8 mouse cellular contexts compared by ENCODE assay signal in the genomic region with DNA sequence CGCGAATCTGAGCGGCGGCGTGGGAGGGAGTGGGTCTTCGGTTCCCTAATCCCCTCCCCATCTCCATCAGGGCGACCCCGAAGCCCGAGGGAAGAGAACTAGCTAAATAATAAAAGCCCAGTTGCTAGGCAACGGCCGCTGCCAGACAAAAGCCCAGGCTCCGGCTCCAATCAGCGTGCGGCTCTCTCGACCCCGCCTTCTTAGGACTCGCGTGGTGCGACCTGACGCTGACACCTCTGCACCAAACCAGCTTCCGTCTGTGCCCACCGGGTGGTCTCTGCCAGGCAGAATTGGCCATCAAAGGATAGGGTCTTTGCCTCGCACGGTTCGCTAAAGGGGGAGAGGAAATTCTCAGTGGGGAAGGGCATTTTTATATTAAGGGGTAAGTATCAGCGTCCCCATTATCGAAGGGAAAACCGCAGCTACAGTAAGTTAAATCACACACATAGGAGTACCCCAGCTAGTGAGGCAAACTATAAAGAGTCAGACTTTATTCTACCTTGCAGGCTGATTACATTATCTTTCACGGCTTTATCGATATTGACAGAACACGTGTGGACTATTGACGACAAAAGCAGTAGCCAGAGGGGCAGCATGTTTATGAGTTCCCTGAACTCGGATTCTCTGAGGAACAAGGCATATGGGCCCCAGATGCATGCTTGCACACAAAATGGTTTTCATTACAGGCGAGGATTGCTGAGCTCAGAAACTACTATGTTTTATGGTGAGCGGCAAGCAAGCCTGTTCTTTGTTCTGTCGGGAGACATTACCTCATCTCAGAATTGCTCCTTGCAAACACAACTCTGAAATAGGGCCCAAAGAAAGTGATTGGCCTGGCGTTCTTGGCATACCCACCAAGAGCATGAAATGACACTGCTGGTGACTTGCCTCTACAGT. TPM values are rescaled to one million over a fixed set of nuclear protein-coding genes. Genes with fewer than 3 reads are reported as not detected.
DNase-seq lines count a peak whose midpoint lies in the region; ATAC-seq and TF ChIP-seq lines count a peak whose summit lies in the region.

A gene (plus strand): TSS at position 183 of the 897 bp plus-strand sequence.

- H3K36me3 ChIP-seq in E14TG2a.4 (ENCODE audit: insufficient read depth, low read length), result no peaks in the 10 kb centered on the region
- H3K36me3 ChIP-seq in forebrain, embryonic 13.5 days (ENCODE audit: poor library complexity, severe bottlenecking), result no peaks in the 10 kb centered on the region
- no peaks in the 10 kb centered on the region for H3K36me3 ChIP-seq in heart, postnatal 0 days (replicated peaks; ENCODE audit: control insufficient read depth, insufficient read depth, low read length)
- H3K36me3 ChIP-seq in liver, embryonic 14.5 days (replicated peaks; ENCODE audit: control insufficient read depth, insufficient read depth, low read depth), result no peaks in the 10 kb centered on the region
- no peaks in the 10 kb centered on the region for H3K36me3 ChIP-seq in neural tube, embryonic 11.5 days (ENCODE audit: control insufficient read depth, insufficient read depth, low read length)
- no peaks in the 10 kb centered on the region for H3K36me3 ChIP-seq in stomach, embryonic 16.5 days (ENCODE audit: control insufficient read depth, insufficient read depth, low read length)

- peaks cover 67% of the 10 kb centered on the region for H3K4me1 ChIP-seq in E14TG2a.4 (replicated peaks; ENCODE audit: low read depth, low read length)
- H3K4me1 ChIP-seq in forebrain, embryonic 13.5 days, result peaks cover 40% of the 10 kb centered on the region
- peaks cover 7% of the 10 kb centered on the region; the same call in 1 of the 2 replicates for H3K4me1 ChIP-seq in heart, postnatal 0 days (ENCODE audit: control insufficient read depth, insufficient read depth)
- peaks cover 0 to 12% of the 10 kb centered on the region in 2 experiments; a peak in 2 of 4 replicates for H3K4me1 ChIP-seq in liver, embryonic 14.5 days (replicated peaks; ENCODE audit: control insufficient read depth in 2 of 2, insufficient read depth in 2 of 2, low read length in 1 of 2)
- peaks cover 14% of the 10 kb centered on the region for H3K4me1 ChIP-seq in neural tube, embryonic 11.5 days (ENCODE audit: control insufficient read depth, insufficient read depth, low read length)
- H3K4me1 ChIP-seq in stomach, embryonic 16.5 days (ENCODE audit: control insufficient read depth, insufficient read depth, low read length), result peaks cover 11% of the 10 kb centered on the region; the same call in 1 of the 2 replicates

- H3K9me3 ChIP-seq in E14TG2a.4 (ENCODE audit: low read length), result no peaks in the 10 kb centered on the region
- no peaks in the 10 kb centered on the region for H3K9me3 ChIP-seq in forebrain, embryonic 13.5 days (replicated peaks)
- no peaks in the 10 kb centered on the region for H3K9me3 ChIP-seq in heart, postnatal 0 days (replicated peaks; ENCODE audit: control insufficient read depth, low read length)
- H3K9me3 ChIP-seq in liver, embryonic 14.5 days (ENCODE audit: control insufficient read depth, low read length), result no peaks in the 10 kb centered on the region
- H3K9me3 ChIP-seq in neural tube, embryonic 11.5 days (ENCODE audit: control insufficient read depth, low read length), result no peaks in the 10 kb centered on the region
- H3K9me3 ChIP-seq in stomach, embryonic 16.5 days (replicated peaks; ENCODE audit: control insufficient read depth, low read length), result no peaks in the 10 kb centered on the region

- H3K27ac ChIP-seq in forebrain, embryonic 13.5 days, result peak within 1 kb of the TSS; percentile 99
- H3K27ac ChIP-seq in heart, postnatal 0 days (ENCODE audit: low read depth), result peak within 1 kb of the TSS; percentile 97
- no peak within 1 kb of the TSS for H3K27ac ChIP-seq in liver, embryonic 14.5 days
- H3K27ac ChIP-seq in neural tube, embryonic 11.5 days (ENCODE audit: low read depth, low read length), result peak within 1 kb of the TSS; percentile 99
- peak within 1 kb of the TSS; percentile 93 for H3K27ac ChIP-seq in stomach, embryonic 16.5 days (ENCODE audit: low read length)

- no peaks in the 10 kb centered on the region for H3K27me3 ChIP-seq in E14TG2a.4 (ENCODE audit: insufficient read depth, low read length)
- no peaks in the 10 kb centered on the region for H3K27me3 ChIP-seq in forebrain, embryonic 13.5 days
- H3K27me3 ChIP-seq in heart, postnatal 0 days (ENCODE audit: control insufficient read depth, insufficient read depth, low read length), result no peaks in the 10 kb centered on the region
- no peaks in the 10 kb centered on the region; the same call in 1 of the 2 replicates for H3K27me3 ChIP-seq in liver, embryonic 14.5 days (ENCODE audit: control insufficient read depth, insufficient read depth, low read length)
- H3K27me3 ChIP-seq in neural tube, embryonic 11.5 days (ENCODE audit: control insufficient read depth, insufficient read depth, low read length), result no peaks in the 10 kb centered on the region
- H3K27me3 ChIP-seq in stomach, embryonic 16.5 days (ENCODE audit: control insufficient read depth, insufficient read depth, low read length), result no peaks in the 10 kb centered on the region

- no peak for TF ChIP-seq EP300 in heart, postnatal 0 days (IDR thresholded peaks at IDR 0.05; ENCODE audit: low read depth)
- no peak for TF ChIP-seq EP300 in liver, embryonic 14.5 days (IDR thresholded peaks at IDR 0.05; ENCODE audit: low read depth)

- H3K4me2 ChIP-seq in forebrain, embryonic 13.5 days, result peak within 1 kb of the TSS; percentile 70
- H3K4me2 ChIP-seq in heart, postnatal 0 days (ENCODE audit: low read depth, low read length), result peak within 1 kb of the TSS; percentile 86
- H3K4me2 ChIP-seq in liver, embryonic 14.5 days (ENCODE audit: low read depth), result peak within 1 kb of the TSS; percentile 92
- H3K4me2 ChIP-seq in neural tube, embryonic 11.5 days (ENCODE audit: low read depth), result peak within 1 kb of the TSS; percentile 71
- peak within 1 kb of the TSS; percentile 87 for H3K4me2 ChIP-seq in stomach, embryonic 16.5 days (ENCODE audit: low read depth, low read length)

- DNase-seq in c-Kit-positive CD71-negative TER-119-negative erythroid progenitor cells, embryonic 14.5 days (ENCODE audit: low read depth), result peak; percentile 82
- peak; percentile 90 for DNase-seq in heart, postnatal 0 days (ENCODE audit: low spot score)
- peak; percentile 96 for DNase-seq in kidney, postnatal 36 days
- peak; percentile 67 to 78 (median 68) for DNase-seq in liver, embryonic 14.5 days (ENCODE audit: low read depth in 3 of 3, low spot score in 3 of 3)
- DNase-seq in neural tube, embryonic 11.5 days (ENCODE audit: low spot score), result peak; percentile 94

- peak; percentile 91 for ATAC-seq in forebrain, embryonic 13.5 days
- peak; percentile 64 for ATAC-seq in heart, postnatal 0 days (ENCODE audit: insufficient read depth, low read depth)
- no peak for ATAC-seq in liver, embryonic 14.5 days (ENCODE audit: insufficient read depth)
- peak; percentile 87 for ATAC-seq in neural tube, embryonic 11.5 days (ENCODE audit: insufficient read depth, low FRiP score, low TSS enrichment)
- ATAC-seq in stomach, embryonic 16.5 days (ENCODE audit: insufficient read depth, low FRiP score), result peak; percentile 70

- H3K4me3 ChIP-seq in E14TG2a.4 (replicated peaks; ENCODE audit: low read length), result peak within 1 kb of the TSS; percentile 94
- peak within 1 kb of the TSS; percentile 85 for H3K4me3 ChIP-seq in forebrain, embryonic 13.5 days
- peak within 1 kb of the TSS; percentile 92 for H3K4me3 ChIP-seq in heart, postnatal 0 days (ENCODE audit: low read depth, low read length)
- peak within 1 kb of the TSS; percentile 79 to 86 for H3K4me3 ChIP-seq in liver, embryonic 14.5 days (ENCODE audit: insufficient read depth in 1 of 2, low read depth in 2 of 2, low read length in 2 of 2)
- H3K4me3 ChIP-seq in neural tube, embryonic 11.5 days (ENCODE audit: low read depth, low read length), result peak within 1 kb of the TSS; percentile 84
- H3K4me3 ChIP-seq in stomach, embryonic 16.5 days (replicated peaks; ENCODE audit: low read length), result peak within 1 kb of the TSS; percentile 95

- no peak for TF ChIP-seq CTCF in E14TG2a.4 (conservative IDR thresholded peaks at IDR 0.05; ENCODE audit: low read length)
- no peak for TF ChIP-seq CTCF in heart, postnatal 0 days (IDR thresholded peaks at IDR 0.05; ENCODE audit: low read depth)
- no peak for TF ChIP-seq CTCF in liver, embryonic 14.5 days (IDR thresholded peaks at IDR 0.05; ENCODE audit: low read depth)

- peak within 1 kb of the TSS; percentile 96 for H3K9ac ChIP-seq in forebrain, embryonic 13.5 days
- peak within 1 kb of the TSS; percentile 90 for H3K9ac ChIP-seq in heart, postnatal 0 days (replicated peaks; ENCODE audit: low read depth, low read length)
- peak within 1 kb of the TSS; percentile 82 for H3K9ac ChIP-seq in liver, embryonic 14.5 days (replicated peaks)
- H3K9ac ChIP-seq in neural tube, embryonic 11.5 days (ENCODE audit: low read length), result peak within 1 kb of the TSS; percentile 95
- H3K9ac ChIP-seq in stomach, embryonic 16.5 days (ENCODE audit: low read length), result peak within 1 kb of the TSS; percentile 92

- WGBS in forebrain, embryonic 13.5 days, result 1% methylated on average over 36 of the region's 37 CpGs
- 11% methylated on average over 37 of the region's 37 CpGs for WGBS in heart, postnatal 0 days
- WGBS in liver, embryonic 14.5 days (ENCODE audit: insufficient replicate concordance), result 10% methylated on average over 37 of the region's 37 CpGs
- 3% methylated on average over 37 of the region's 37 CpGs for WGBS in neural tube, embryonic 11.5 days
- WGBS in stomach, embryonic 16.5 days, result 5% methylated on average over 37 of the region's 37 CpGs

RNA-seq across cellular contexts. Expression of the gene that starts here (rescaled TPM):
- 6.0 and 7.5 TPM in 2 replicates for polyA plus RNA-seq in forebrain, embryonic 13.5 days (2015; fragmentation: Nextera tagmentation; extraction: Ambion mirVana)
- 24.5 and 38.6 TPM in 2 replicates for total RNA-seq in heart, postnatal 0 days (2014; rRNA removed; ENCODE audit: low replicate concordance)
- 2.9 and 3.3 TPM in 2 replicates for polyA plus RNA-seq in heart, postnatal 0 days (2015; fragmentation: Nextera tagmentation; extraction: Ambion mirVana)
- polyA plus RNA-seq in liver, embryonic 14.5 days (2012; rRNA removed), result 3.5 and 4.2 TPM in 2 replicates
- 3.1 and 3.5 TPM in 2 replicates for polyA plus RNA-seq in liver, embryonic 14.5 days (2014; fragmentation: Nextera tagmentation; extraction: Ambion mirVana)
- polyA plus RNA-seq in neural tube, embryonic 11.5 days (2014; fragmentation: Nextera tagmentation; extraction: Ambion mirVana), result 12.4 and 14.9 TPM in 2 replicates
- polyA plus RNA-seq in stomach, embryonic 16.5 days (2015; fragmentation: Nextera tagmentation; extraction: Ambion mirVana), result 11.1 and 13.7 TPM in 2 replicates
